Mouse (Mus musculus) thymus, adult 2 months (tissue): ENCODE results near the gene Cep295. TPM values are rescaled to one million over a fixed set of nuclear protein-coding genes. Genes with fewer than 3 reads are reported as not detected.

ENCODE experiments used
- DNase-seq: peaks from one replicate; pipeline ENCODE4 v3.0.0; 2021
- H3K27ac ChIP-seq: fragments of 200-500 bp; 2 replicates; pipeline ENCODE4 v1.5.1; 2012; ENCODE audit warnings: low read length, control low read depth; ENCODE audit not compliant: control insufficient read depth, insufficient read depth
- H3K27me3 ChIP-seq: fragments of 200-500 bp; 2 replicates; pipeline ENCODE4 v1.6.1; 2012; ENCODE audit warnings: mild to moderate bottlenecking, low read length, moderate library complexity, mixed read lengths; ENCODE audit not compliant: control insufficient read depth, insufficient read depth
- H3K36me3 ChIP-seq: fragments of 200-500 bp; 2 replicates; pipeline ENCODE4 v1.6.1; 2012; ENCODE audit warnings: mild to moderate bottlenecking, low read length, moderate library complexity; ENCODE audit not compliant: control insufficient read depth, insufficient read depth
- H3K4me1 ChIP-seq: fragments of 200-500 bp; replicated peaks from 2 replicates; pipeline ENCODE4 v1.6.1; 2012; ENCODE audit warnings: low read length; ENCODE audit not compliant: control insufficient read depth, insufficient read depth
- H3K4me3 ChIP-seq: fragments of 200-500 bp; 2 replicates; pipeline ENCODE4 v1.5.1; 2012; ENCODE audit warnings: mild to moderate bottlenecking, low read length, control low read depth, moderate library complexity; ENCODE audit not compliant: control insufficient read depth, insufficient read depth
- CTCF ChIP-seq: fragments of 200-500 bp; IDR thresholded peaks from 2 replicates; pipeline ENCODE4 v1.5.1; 2012; ENCODE audit warnings: mild to moderate bottlenecking, control low read depth, low read length, moderate library complexity, borderline replicate concordance; ENCODE audit not compliant: control insufficient read depth, poor library complexity, insufficient read depth; ENCODE audit errors: extremely low read depth
- POLR2A ChIP-seq: fragments of 200-500 bp; IDR thresholded peaks from 2 replicates; pipeline ENCODE4 v1.6.1; 2012; ENCODE audit warnings: mild to moderate bottlenecking, low read length, control low read depth, moderate library complexity; ENCODE audit not compliant: control insufficient read depth, poor library complexity, insufficient read depth; ENCODE audit errors: extremely low read depth
- WGBS: fragments of 180-500 bp; shearing (Covaris S2); methylation state at CpG from one replicate; pipeline ENCODE4 v1.1.7; 2018; 5-methylcytosine and 5-hydroxymethylcytosine counted together
- polyA plus RNA-seq: library from polyadenylated mRNA; depleted of rRNA; stranded (reverse); fragments of >200 nt; gene quantifications from 2 replicates; pipeline ENCODE4 v1.2.3, GENCODE M21; 2012

Cep295 gene
- polyA plus RNA-seq, 1 experiment: 13.1 TPM

- H3K27me3 ChIP-seq: no peaks in the 10 kb centered on the region
- no peak for DNase-seq
- H3K27ac ChIP-seq: no peak overlapping the region
- WGBS: 95% methylated on average over 5 of the region's 5 CpGs
- TF ChIP-seq POLR2A (no peak), CTCF (no peak)
- no peaks in the 10 kb centered on the region for H3K36me3 ChIP-seq
- no peak overlapping the region for H3K4me3 ChIP-seq
- no peaks in the 10 kb centered on the region for H3K4me1 ChIP-seq
These were observed 57.5 kb downstream of the Cep295 start for GRCm38 (mm10) chr9:15300056-15300455.

- no peaks in the 10 kb centered on the region for H3K4me1 ChIP-seq
- 29% methylated on average over 2 of the region's 2 CpGs for WGBS
- no peak overlapping the region for H3K4me3 ChIP-seq
- no peaks in the 10 kb centered on the region for H3K27me3 ChIP-seq
- H3K36me3 ChIP-seq: no peaks in the 10 kb centered on the region
- no peak overlapping the region for H3K27ac ChIP-seq
- TF ChIP-seq CTCF: no peak
- no peak for TF ChIP-seq POLR2A
- no peak for DNase-seq
These were observed 59.1 kb downstream of the Cep295 start for GRCm38 (mm10) chr9:15298451-15298850.

DNA sequence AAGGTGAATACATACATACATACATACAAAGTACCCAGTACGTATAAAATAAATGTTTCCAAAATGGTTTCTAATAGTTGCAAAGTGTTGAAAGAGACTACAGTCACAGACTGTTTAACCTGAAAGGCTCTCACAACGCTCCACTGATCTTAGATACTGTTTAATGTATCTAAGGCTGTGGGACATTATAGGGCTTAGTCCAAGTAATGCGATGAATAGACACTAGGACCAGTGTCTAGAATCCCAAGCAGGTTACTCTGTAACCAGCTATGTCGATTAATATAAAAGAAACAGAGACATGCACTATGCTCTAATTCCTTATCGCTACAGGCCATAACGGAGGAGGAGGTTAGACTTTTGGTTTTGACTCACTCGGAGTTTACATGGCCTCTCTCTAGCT, 60.5 kb downstream of the Cep295 start:
- 93% methylated on average over 7 of the region's 7 CpGs for WGBS
- Histone ChIP-seq H3K36me3 (no peaks in the 10 kb centered on the region), H3K27ac (no peak overlapping the region), H3K4me3 (no peak overlapping the region), H3K27me3 (no peaks in the 10 kb centered on the region), H3K4me1 (no peaks in the 10 kb centered on the region)
- TF ChIP-seq POLR2A (no peak), CTCF (no peak)
- no peak for DNase-seq

DNA sequence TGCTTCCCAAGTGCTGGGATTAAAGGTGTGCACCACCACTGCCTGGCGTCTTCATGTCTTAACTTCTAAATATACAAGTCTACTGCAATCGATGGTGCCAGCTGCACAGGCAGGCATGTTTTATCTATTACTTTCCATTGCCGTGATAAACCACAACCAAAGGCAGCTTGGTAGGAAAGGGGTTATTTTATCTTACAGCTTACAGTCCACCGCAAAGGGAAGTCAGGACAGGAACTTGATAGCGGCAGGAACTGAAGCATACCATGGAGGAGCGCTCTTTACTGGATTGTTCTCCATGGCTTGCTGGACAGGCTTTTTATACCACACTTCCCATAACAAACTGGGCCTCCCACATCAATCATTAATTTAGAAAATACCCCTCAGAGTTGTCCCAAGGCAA, 68.3 kb downstream of the Cep295 start:
- H3K36me3 ChIP-seq: no peaks in the 10 kb centered on the region
- no peak overlapping the region for H3K27ac ChIP-seq
- no peak for DNase-seq
- H3K4me3 ChIP-seq: no peak overlapping the region
- no peak for TF ChIP-seq CTCF
- no peak for TF ChIP-seq POLR2A
- no peaks in the 10 kb centered on the region; the same call in 1 of the 2 replicates for H3K4me1 ChIP-seq
- whole genome bisulfite sequencing: 6% methylated on average over 6 of the region's 6 CpGs
- H3K27me3 ChIP-seq: no peaks in the 10 kb centered on the region

DNA sequence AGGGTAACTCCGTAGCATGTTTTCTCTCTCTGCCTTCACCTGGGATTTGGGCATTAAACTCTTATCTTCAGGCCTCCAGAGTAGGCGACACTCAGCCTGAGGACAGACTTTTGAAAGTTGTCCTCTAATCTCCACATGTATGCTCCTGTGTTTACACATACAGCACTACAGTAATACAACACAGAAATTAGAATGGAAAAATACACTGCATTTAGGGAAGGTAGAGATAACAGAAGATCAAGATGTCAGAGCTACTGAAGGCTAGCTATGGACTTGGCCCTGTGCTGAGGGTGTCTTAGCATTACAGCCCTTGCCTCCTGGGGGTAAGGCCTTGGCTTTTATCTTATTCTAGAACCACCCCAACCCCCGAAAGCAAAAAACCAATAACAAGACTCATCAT, 69.2 kb downstream of the Cep295 start:
- no peaks in the 10 kb centered on the region; the same call in 1 of the 2 replicates for H3K4me1 ChIP-seq
- no peak for TF ChIP-seq POLR2A
- no peak for TF ChIP-seq CTCF

DNA sequence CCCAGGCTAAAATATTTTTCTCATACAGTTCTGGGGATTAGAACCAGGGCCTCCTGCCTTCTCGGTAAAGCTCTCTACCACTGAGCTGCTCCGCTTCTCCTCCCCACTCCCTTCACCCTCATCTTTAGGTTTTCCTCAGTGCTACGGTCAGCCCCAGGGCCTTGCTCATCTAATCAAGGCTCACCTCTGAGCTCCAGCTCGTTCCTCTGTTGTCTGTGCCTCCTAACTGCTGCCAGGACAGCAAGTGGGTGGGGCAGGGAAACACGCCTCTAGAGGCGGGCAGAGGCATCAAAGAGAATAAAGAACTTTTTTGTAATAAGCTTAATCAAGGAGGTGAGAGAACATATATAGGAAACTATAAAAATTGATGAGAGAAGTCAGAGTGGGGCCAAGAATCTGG, 69.7 kb downstream of the Cep295 start:
- no peak for DNase-seq
- Histone ChIP-seq H3K4me1 (no peaks in the 10 kb centered on the region; the same call in 1 of the 2 replicates), H3K4me3 (no peak overlapping the region), H3K27me3 (no peaks in the 10 kb centered on the region), H3K36me3 (no peaks in the 10 kb centered on the region), H3K27ac (no peak overlapping the region)
- WGBS: 82% methylated on average over 6 of the region's 6 CpGs
- TF ChIP-seq POLR2A (no peak), CTCF (no peak)

More for the DNA sequence above, 69.2 kb downstream of the Cep295 start:
- DNase-seq: no peak
- H3K27ac ChIP-seq: no peak overlapping the region
- no peaks in the 10 kb centered on the region for H3K36me3 ChIP-seq
- H3K4me3 ChIP-seq: no peak overlapping the region
- 96% methylated on average over 3 of the region's 3 CpGs for WGBS
- H3K27me3 ChIP-seq: no peaks in the 10 kb centered on the region

- Histone ChIP-seq H3K4me1 (peaks cover 3% of the 10 kb centered on the region), H3K36me3 (no peaks in the 10 kb centered on the region), H3K27ac (no peak overlapping the region), H3K27me3 (no peaks in the 10 kb centered on the region), H3K4me3 (no peak overlapping the region)
- DNase-seq: peak; percentile 24
- TF ChIP-seq CTCF (no peak), POLR2A (no peak)
- 94% methylated on average over 3 of the region's 3 CpGs for WGBS
These were observed 72.1 kb downstream of the Cep295 start for GRCm38 (mm10) chr9:15285443-15285842.
